Mouse (Mus musculus): ENCODE results near the gene Crebzf.

Gene Crebzf

GRCm38 (mm10) chr7:90442518-90443080 is at the start of gene Crebzf:
Gene Crebzf (plus strand): TSS chr7:90442729.
- peak; percentile 93 for DNase-seq (ENCODE audit: low spot score)

DNA sequence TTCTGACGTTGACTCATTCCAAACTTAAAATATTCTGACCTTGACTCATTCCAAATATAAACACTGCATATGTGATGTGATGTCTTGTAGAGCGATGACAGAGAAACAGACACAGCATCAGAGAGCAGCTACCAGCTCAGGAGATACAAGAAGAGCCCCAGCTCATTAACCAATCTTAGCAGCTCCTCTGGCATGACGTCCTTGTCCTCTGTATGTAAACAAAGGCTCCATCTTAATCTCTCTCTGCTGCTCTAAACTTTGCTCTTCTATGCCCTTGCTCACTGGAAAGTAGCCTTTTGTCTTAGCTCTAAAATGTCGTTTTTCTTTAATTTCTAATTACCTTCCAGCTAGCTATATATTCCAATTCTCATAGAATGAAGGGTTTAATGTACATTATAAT is 47.5 kb upstream of the Crebzf start:
- no peak for DNase-seq (ENCODE audit: low spot score)

DNA sequence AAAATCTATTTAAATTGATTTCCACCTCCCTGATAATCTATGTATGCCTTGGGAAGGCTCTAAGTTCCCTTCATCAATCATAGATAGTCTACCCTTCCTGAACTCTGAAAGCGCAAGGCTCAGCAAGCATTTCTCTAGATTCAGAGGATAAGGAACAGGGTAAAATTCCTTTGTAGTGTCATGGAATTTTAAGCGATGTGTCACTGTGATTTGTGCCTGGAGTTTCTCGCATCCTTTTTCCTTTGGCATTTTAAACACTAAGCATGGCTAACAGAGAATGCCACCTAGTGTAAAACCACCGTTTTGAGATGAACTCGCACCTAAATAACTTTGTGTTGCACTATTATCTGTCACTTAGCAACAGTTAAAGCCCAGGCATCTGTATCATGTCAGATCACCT is 46.6 kb upstream of the Crebzf start:
- no peak for DNase-seq (ENCODE audit: low spot score)

GRCm38 (mm10) chr7:90409934-90410333 is 32.6 kb upstream of the Crebzf start:
- peak; percentile 64 for DNase-seq (ENCODE audit: low spot score)

DNA sequence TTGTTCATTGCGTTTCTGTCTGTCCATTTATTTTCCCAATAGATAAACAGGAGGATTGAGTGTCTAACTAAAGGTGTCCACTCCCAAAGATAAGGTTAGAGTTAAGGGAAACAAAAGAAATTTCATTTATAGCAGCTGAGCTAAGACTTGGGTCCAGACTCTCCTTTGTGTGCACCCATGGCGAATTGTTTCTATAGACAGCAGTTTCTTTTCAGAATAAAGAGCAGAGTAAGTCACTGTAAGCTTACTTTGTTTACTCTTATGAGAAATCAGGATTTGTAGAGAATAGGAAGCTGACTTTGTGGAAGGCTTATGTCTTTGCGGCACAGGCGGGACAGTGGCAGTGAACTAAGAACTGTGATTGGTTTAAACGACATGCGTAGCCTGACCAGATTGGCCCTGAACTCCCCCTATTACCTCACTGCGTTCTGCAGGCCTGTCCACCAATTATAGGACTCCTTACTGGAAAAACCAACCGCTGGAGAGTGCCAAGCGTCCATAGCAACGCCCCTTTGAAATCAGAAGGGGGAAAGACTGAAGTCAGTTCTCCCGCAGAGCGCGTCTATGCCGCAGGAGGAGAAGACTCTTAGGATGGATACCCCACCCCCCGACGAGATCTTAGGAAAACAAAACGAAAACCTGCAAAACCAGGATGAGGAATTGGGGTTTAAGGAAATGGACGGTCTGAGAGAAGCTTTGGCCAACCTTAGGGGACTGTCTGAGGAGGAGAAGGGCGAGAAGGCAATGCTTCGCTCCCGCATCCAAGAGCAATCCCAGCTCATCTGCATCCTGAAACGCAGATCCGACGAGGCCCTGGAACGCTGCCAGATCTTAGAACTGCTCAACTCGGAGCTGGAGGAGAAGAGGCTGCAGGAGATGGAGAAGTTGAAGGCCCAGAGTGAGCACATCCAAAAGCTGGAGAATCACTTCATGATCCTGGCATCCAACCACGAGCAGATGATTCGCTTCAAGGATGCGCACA is 16.2 kb upstream of the Crebzf start, which contains the start of gene Ccdc89:
Gene Ccdc89 (plus strand): TSS at position 558 of the 982 bp plus-strand sequence.
- peak; percentile 57 for DNase-seq (ENCODE audit: low spot score)

- no peak for DNase-seq (ENCODE audit: low spot score)
Measured at GRCm38 (mm10) chr7:90427006-90427405, 15.5 kb upstream of the Crebzf start.

GRCm38 (mm10) chr7:90432221-90432620 is 10.3 kb upstream of the Crebzf start:
- no peak for DNase-seq (ENCODE audit: low spot score)

- DNase-seq (ENCODE audit: low spot score), result no peak
Measured at GRCm38 (mm10) chr7:90440044-90440443, 2.5 kb upstream of the Crebzf start.

DNA sequence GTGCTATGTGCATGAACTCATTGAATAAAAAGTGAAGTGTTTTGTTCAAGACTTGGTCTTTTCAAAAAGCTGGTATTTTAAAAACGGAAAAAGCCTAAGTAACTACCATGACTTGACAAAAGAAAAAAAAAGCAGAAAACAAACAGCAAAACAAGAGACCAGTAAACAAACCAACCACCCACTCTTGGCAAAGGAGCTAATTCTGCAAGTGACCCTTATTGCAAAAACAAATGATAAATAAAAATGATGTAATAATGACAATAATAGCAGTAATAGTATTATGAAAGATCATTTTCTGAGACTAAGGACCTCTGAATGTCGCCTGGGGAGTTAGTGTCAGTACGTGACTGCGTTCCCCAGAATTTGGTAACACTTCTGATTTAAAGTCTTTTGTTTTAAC is 459 bp upstream of the Crebzf start:
- no peak for DNase-seq (ENCODE audit: low spot score)

DNA sequence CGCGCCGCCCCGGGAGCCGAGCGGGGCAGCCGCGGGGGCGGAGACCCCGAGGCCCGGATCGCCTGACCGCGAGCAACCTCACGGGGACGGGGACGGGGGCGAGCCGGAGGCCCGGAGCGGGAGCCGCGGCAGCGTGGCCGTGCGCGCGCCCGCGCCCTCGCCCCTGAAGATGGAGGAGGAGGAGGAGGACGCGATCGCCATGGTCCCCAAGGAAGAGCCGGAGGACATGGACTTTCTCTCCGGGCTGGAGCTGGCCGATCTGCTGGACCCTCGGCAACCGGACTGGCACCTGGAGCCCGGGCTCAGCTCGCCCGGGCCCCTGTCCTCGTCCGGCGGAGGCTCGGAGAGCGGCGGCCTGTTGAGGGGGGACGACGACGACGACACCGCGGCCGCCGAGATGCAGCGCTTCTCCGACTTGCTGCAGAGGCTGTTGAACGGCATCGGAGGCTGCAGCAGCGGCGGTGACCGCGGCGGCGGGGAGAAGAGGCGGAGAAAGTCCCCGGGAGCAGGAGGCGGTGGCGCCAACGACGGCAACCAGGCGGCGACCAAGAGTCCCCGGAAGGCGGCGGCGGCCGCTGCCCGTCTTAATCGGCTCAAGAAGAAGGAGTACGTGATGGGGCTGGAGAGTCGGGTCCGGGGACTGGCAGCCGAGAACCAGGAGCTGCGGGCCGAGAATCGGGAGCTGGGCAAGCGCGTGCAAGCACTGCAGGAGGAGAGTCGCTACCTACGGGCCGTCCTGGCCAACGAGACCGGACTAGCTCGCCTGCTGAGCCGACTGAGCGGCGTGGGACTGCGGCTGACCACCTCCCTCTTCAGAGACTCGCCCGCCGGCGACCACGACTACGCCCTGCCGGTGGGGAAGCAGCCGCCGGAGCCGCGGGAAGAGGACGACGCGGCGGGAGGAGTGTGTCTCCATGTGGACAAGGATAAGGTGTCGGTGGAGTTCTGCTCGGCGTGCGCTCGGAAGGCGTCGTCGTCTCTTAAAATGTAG is 867 bp downstream of the Crebzf start:
- peak; percentile 58 for DNase-seq (ENCODE audit: low spot score)

DNA sequence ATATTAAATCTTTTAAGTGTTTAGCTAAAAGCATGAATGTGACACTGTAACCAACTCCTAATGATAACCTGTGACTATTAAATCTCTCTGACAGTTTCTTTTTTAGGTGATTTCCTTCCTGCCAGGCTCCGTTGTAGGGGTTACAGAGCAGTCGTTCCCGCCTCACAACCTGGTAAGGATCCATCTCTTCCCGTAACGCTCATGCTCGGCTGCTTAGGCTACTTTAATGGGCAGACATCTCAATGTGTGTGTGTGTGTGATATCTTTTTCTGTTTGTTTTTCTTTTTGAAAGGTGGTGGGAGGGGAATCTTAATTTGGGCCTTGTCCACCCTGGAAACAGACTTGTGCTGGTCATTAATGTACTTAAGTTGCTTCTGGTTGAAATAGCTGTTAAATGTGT is 1.7 kb downstream of the Crebzf start:
- no peak for DNase-seq (ENCODE audit: low spot score)

GRCm38 (mm10) chr7:90456149-90456844 is 13.8 kb downstream of the Crebzf start:
- DNase-seq (ENCODE audit: low spot score), result no peak

- peak; percentile 69 for DNase-seq (ENCODE audit: low spot score)
Measured at GRCm38 (mm10) chr7:90456845-90457468, 14.4 kb downstream of the Crebzf start, which contains the start of gene Tmem126a. Gene Tmem126a (minus strand): TSS chr7:90457229.

DNA sequence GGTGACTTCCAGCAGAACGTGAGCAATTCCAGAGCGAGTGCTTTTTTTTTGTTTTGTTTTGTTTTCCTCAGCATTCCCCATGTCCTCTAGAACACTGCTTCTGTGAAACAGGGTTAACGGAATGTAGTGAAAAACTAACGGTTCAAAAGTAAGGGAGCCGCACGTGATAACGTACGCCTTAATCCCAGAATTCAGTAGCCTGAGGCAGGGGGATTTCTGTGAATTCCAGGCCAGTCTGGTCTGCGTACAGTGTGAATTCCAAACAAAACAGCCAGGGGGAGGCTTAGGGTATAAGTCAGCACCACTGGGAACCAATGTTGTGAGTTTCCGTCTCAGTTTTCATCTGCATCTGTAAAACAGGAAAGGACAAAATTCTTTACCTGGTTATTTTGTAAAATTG is 15.0 kb downstream of the Crebzf start:
- DNase-seq (ENCODE audit: low spot score), result no peak

GRCm38 (mm10) chr7:90460330-90460729 is 17.8 kb downstream of the Crebzf start:
- no peak for DNase-seq (ENCODE audit: low spot score)

DNA sequence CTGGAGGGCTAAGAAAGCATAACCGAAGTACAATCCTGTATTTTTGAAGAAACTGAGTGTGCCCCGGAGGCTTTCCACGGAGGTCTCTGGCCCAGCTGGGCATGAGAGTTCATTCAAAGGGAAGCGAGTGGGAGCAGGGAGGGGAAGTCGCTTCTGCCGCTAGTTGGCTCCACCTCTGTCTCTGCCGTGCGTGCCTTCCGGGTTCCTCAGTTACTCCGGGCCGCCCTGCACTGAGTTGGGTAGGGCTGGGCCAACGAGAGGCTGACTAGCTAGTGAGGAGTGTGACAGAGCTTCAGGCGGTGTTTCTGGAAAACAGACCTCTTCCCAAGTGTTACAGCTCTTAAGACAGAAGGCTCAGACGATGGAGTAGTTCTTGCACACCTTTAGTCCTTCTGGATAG is 18.4 kb downstream of the Crebzf start:
- no peak for DNase-seq (ENCODE audit: low spot score)

DNA sequence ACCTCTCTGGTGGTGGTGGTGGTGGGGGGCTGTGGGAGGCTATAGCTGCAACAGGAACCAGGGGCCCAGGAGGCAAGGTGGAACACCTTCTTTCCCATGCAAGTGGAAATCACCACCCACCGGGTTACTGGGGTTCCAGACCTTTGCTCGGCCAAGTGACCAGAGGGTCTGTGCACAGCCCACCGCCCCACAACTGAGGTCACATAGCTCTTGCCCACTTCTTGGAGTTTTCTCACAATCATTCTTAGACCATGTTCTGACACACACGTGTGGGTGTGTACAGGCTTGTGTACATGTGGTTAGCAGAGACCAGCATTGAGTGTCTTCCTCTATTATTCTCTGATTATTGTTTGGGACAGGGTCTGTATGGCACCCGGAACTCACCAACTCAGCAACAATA is 18.9 kb downstream of the Crebzf start:
- no peak for DNase-seq (ENCODE audit: low spot score)

GRCm38 (mm10) chr7:90473511-90473910 is 31.0 kb downstream of the Crebzf start:
- DNase-seq (ENCODE audit: low spot score), result no peak

DNA sequence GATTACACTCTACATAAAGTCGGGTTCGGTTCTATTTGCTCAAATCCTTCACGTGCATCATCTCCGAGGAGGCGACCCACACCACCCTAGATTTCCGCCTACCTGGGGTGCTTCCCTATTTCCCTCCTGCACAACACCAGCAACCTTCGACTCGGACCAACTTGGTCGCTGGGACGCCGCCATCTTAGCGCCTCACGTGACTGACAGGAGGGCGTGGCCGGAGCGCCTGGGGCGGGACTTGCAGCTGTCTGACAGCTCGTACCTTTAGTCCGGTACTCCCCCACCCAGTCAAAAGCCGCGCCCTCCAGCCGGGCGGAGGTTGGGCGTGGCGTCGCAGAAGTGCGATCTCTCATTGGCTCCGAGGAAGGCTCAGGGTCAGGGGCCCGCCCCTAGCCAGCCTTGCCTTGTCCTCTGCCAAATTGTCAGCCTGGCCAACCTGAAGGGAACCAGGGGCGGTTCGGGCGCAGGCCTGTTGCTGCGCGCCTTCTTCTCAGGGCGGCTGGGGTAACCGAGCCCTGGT is 33.3 kb downstream of the Crebzf start, which contains the start of gene Tmem126b:
Gene Tmem126b (minus strand): TSS at position 209 of the 520 bp plus-strand sequence.
- peak; percentile 97 for DNase-seq (ENCODE audit: low spot score)

Measured in ovary, postnatal 14 days (tissue).